Mouse (Mus musculus): Measurements from ENCODE around the gene Mlxip.

The Mlxip gene

GRCm38 (mm10) chr5:123394303-123394956 is at the start of gene Mlxip:
Gene Mlxip (plus strand): TSS chr5:123394798.
- DNase-seq (ENCODE audit: low read depth, low spot score) = peak; percentile 84

- DNase-seq (ENCODE audit: low read depth, low spot score) = no peak
Measured at GRCm38 (mm10) chr5:123344963-123345852, 49.4 kb upstream of the Mlxip start.

- no peak for DNase-seq (ENCODE audit: low read depth, low spot score)
Measured at GRCm38 (mm10) chr5:123345853-123346654, 48.5 kb upstream of the Mlxip start.

- DNase-seq (ENCODE audit: low read depth, low spot score) = no peak
Measured at GRCm38 (mm10) chr5:123346701-123347270, 47.8 kb upstream of the Mlxip start.

GRCm38 (mm10) chr5:123347985-123348384 is 46.6 kb upstream of the Mlxip start:
- no peak for DNase-seq (ENCODE audit: low read depth, low spot score)

- no peak for DNase-seq (ENCODE audit: low read depth, low spot score)
Measured at GRCm38 (mm10) chr5:123350386-123350785, 44.2 kb upstream of the Mlxip start.

GRCm38 (mm10) chr5:123355918-123356317 is 38.7 kb upstream of the Mlxip start:
- no peak for DNase-seq (ENCODE audit: low read depth, low spot score)

- no peak for DNase-seq (ENCODE audit: low read depth, low spot score)
Measured at GRCm38 (mm10) chr5:123357253-123357652, 37.3 kb upstream of the Mlxip start.

GRCm38 (mm10) chr5:123359431-123359830 is 35.2 kb upstream of the Mlxip start:
- DNase-seq (ENCODE audit: low read depth, low spot score) = no peak

GRCm38 (mm10) chr5:123362911-123363310 is 31.7 kb upstream of the Mlxip start:
- DNase-seq (ENCODE audit: low read depth, low spot score) = no peak

- no peak for DNase-seq (ENCODE audit: low read depth, low spot score)
Measured at GRCm38 (mm10) chr5:123364302-123364971, 30.2 kb upstream of the Mlxip start.

- DNase-seq (ENCODE audit: low read depth, low spot score) = no peak
Measured at GRCm38 (mm10) chr5:123368869-123369488, 25.6 kb upstream of the Mlxip start.

- no peak for DNase-seq (ENCODE audit: low read depth, low spot score)
Measured at GRCm38 (mm10) chr5:123370049-123370448, 24.5 kb upstream of the Mlxip start.

GRCm38 (mm10) chr5:123375262-123375661 is 19.3 kb upstream of the Mlxip start:
- no peak for DNase-seq (ENCODE audit: low read depth, low spot score)

- DNase-seq (ENCODE audit: low read depth, low spot score) = no peak
Measured at GRCm38 (mm10) chr5:123375793-123376452, 18.7 kb upstream of the Mlxip start.

- no peak for DNase-seq (ENCODE audit: low read depth, low spot score)
Measured at GRCm38 (mm10) chr5:123376569-123376968, 18.0 kb upstream of the Mlxip start.

GRCm38 (mm10) chr5:123377120-123377955 is 17.3 kb upstream of the Mlxip start:
- peak; percentile 59 for DNase-seq (ENCODE audit: low read depth, low spot score)

GRCm38 (mm10) chr5:123378712-123379111 is 15.9 kb upstream of the Mlxip start:
- DNase-seq (ENCODE audit: low read depth, low spot score) = no peak

GRCm38 (mm10) chr5:123379504-123379931 is 15.1 kb upstream of the Mlxip start:
- no peak for DNase-seq (ENCODE audit: low read depth, low spot score)

All from WW6 (cell line).